Mouse (Mus musculus): ENCODE measurements around the gene Nfic. TPM values are rescaled to one million over a fixed set of nuclear protein-coding genes. Genes with fewer than 3 reads are reported as not detected.
A peak's percentile ranks its signal among the peaks of the same experiment; 100 is the strongest.

Nfic gene
- polyA plus RNA-seq, 1 experiment from 2014 or later, result 24.5 TPM

GRCm38 (mm10) chr10:81413310-81414261 lies 41.8 kb downstream of the Nfic start:
- Histone ChIP-seq H3K9ac (ENCODE audit: low read depth, low read length) (peak overlapping the region; percentile 31), H3K9me3 (ENCODE audit: control insufficient read depth, low read length) (no peaks in the 10 kb centered on the region), H3K4me3 (ENCODE audit: low read length) (no peak overlapping the region), H3K27ac (ENCODE audit: low read depth, low read length) (peak overlapping the region; percentile 23; the same call in 1 of the 2 replicates), H3K36me3 (ENCODE audit: control insufficient read depth, insufficient read depth, low read length) (no peaks in the 10 kb centered on the region), H3K4me2 (ENCODE audit: low read length) (peak overlapping the region; percentile 34), H3K27me3 (replicated peaks; ENCODE audit: control insufficient read depth, insufficient read depth, low read length) (peaks cover 3% of the 10 kb centered on the region; the same call in 1 of the 2 replicates), H3K4me1 (ENCODE audit: control insufficient read depth, insufficient read depth, low read depth, low read length) (peaks cover 57% of the 10 kb centered on the region)
- no peak for ATAC-seq
- WGBS, result 30% methylated on average over 26 of the region's 26 CpGs

DNA sequence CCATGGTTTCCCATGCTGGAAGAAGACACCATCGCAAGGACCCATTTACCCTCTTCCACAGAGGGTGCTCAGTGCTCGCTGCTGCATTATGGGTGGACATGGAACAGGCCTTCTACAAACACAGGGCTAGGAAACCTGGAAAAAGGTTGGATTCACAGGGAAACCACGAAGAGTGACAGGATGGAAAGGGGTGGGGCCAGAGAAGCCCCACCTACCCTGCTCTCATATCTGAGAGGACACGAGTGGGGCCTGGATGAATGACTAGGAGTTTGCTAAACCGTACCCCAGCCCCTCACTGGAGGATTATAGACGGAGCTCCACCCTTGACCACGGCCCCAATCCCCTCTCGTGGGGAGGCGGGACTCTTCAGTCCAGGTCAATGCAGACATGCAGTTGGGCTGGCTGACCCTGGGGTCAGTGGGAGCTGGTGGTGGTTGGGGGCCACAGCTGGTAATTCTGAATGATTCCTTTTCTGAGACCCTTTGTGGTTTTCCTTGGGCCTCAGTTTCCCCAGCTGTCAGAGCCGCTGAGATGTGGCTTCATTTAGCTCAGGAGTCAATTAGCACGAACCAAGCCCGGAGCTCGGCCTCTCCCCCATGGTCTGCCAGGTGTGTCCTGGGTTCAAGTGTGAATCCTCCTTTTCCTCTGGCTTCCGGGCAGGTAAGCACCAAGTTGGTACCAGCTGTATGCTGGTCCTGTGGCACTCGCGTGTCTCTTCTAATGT lies 42.7 kb downstream of the Nfic start:
- no peak for ATAC-seq
- Histone ChIP-seq H3K4me1 (ENCODE audit: control insufficient read depth, insufficient read depth, low read depth, low read length) (peaks cover 55% of the 10 kb centered on the region), H3K27ac (ENCODE audit: low read depth, low read length) (peak overlapping the region; percentile 81; the same call in 1 of the 2 replicates), H3K36me3 (ENCODE audit: control insufficient read depth, insufficient read depth, low read length) (no peaks in the 10 kb centered on the region; the same call in 1 of the 2 replicates), H3K9ac (ENCODE audit: low read depth, low read length) (no peak overlapping the region), H3K27me3 (replicated peaks; ENCODE audit: control insufficient read depth, insufficient read depth, low read length) (peaks cover 3% of the 10 kb centered on the region; the same call in 1 of the 2 replicates), H3K4me3 (ENCODE audit: low read length) (no peak overlapping the region), H3K4me2 (ENCODE audit: low read length) (no peak overlapping the region), H3K9me3 (ENCODE audit: control insufficient read depth, low read length) (no peaks in the 10 kb centered on the region)
- WGBS, result 74% methylated on average over 16 of the region's 16 CpGs

- peaks cover 4% of the 10 kb centered on the region for H3K36me3 ChIP-seq (ENCODE audit: control insufficient read depth, insufficient read depth, low read length)
- H3K9ac ChIP-seq (ENCODE audit: low read depth, low read length), result peak overlapping the region; percentile 43; the same call in 1 of the 2 replicates
- peak; percentile 18; the same call in 1 of the 2 replicates for ATAC-seq
- peaks cover 3% of the 10 kb centered on the region; the same call in 1 of the 2 replicates for H3K27me3 ChIP-seq (replicated peaks; ENCODE audit: control insufficient read depth, insufficient read depth, low read length)
- no peaks in the 10 kb centered on the region for H3K9me3 ChIP-seq (ENCODE audit: control insufficient read depth, low read length)
- peaks cover 54% of the 10 kb centered on the region for H3K4me1 ChIP-seq (ENCODE audit: control insufficient read depth, insufficient read depth, low read depth, low read length)
- H3K4me3 ChIP-seq (ENCODE audit: low read length), result no peak overlapping the region
- 37% methylated on average over 18 of the region's 18 CpGs for WGBS
- H3K4me2 ChIP-seq (ENCODE audit: low read length), result peak overlapping the region; percentile 15; the same call in 1 of the 2 replicates
- H3K27ac ChIP-seq (ENCODE audit: low read depth, low read length), result peak overlapping the region; percentile 81
Observed at GRCm38 (mm10) chr10:81411471-81412400, 43.7 kb downstream of the Nfic start.

- Histone ChIP-seq H3K9me3 (ENCODE audit: control insufficient read depth, low read length) (no peaks in the 10 kb centered on the region), H3K4me1 (ENCODE audit: control insufficient read depth, insufficient read depth, low read depth, low read length) (peaks cover 52% of the 10 kb centered on the region), H3K27me3 (replicated peaks; ENCODE audit: control insufficient read depth, insufficient read depth, low read length) (peaks cover 3% of the 10 kb centered on the region; the same call in 1 of the 2 replicates), H3K4me3 (ENCODE audit: low read length) (no peak overlapping the region), H3K4me2 (ENCODE audit: low read length) (no peak overlapping the region), H3K27ac (ENCODE audit: low read depth, low read length) (peak overlapping the region; percentile 81), H3K36me3 (ENCODE audit: control insufficient read depth, insufficient read depth, low read length) (peaks cover 12% of the 10 kb centered on the region), H3K9ac (ENCODE audit: low read depth, low read length) (no peak overlapping the region)
- WGBS, result 62% methylated on average over 9 of the region's 9 CpGs
- ATAC-seq, result no peak
Observed at GRCm38 (mm10) chr10:81410981-81411380, 44.5 kb downstream of the Nfic start.

DNA sequence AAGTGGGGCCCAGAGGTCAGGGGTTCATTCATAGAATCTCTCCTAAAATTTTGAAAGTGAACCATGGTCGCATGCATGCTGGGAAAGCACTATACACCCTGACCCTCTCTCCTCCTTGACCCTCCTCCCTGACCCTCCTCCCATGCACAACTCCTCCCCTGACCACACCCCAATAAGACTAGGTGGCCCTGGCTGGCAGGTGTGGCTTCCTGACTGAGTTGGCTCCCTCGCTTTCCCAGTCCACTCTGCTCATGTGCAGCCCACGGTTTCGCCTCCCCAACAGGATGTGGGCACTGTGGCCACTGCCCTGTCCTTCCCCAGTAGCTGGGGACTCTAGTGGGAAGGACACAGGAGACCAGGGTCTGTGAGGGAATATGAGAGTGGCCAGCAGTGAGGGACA lies 45.1 kb downstream of the Nfic start:
- H3K4me1 ChIP-seq (ENCODE audit: control insufficient read depth, insufficient read depth, low read depth, low read length), result peaks cover 49% of the 10 kb centered on the region
- no peak for ATAC-seq
- H3K36me3 ChIP-seq (ENCODE audit: control insufficient read depth, insufficient read depth, low read length), result peaks cover 14% of the 10 kb centered on the region
- H3K4me3 ChIP-seq (ENCODE audit: low read length), result no peak overlapping the region
- no peak overlapping the region for H3K9ac ChIP-seq (ENCODE audit: low read depth, low read length)
- H3K4me2 ChIP-seq (ENCODE audit: low read length), result no peak overlapping the region
- no peaks in the 10 kb centered on the region for H3K9me3 ChIP-seq (ENCODE audit: control insufficient read depth, low read length)
- H3K27me3 ChIP-seq (replicated peaks; ENCODE audit: control insufficient read depth, insufficient read depth, low read length), result peaks cover 3% of the 10 kb centered on the region; the same call in 1 of the 2 replicates
- 70% methylated on average over 4 of the region's 4 CpGs for WGBS
- 0 out of 2 replicates have a peak overlapping the region, but pooled peaks have one; percentile 81 for H3K27ac ChIP-seq (ENCODE audit: low read depth, low read length)

- Histone ChIP-seq H3K4me3 (ENCODE audit: low read length) (no peak overlapping the region), H3K9ac (ENCODE audit: low read depth, low read length) (no peak overlapping the region), H3K4me2 (ENCODE audit: low read length) (no peak overlapping the region), H3K4me1 (ENCODE audit: control insufficient read depth, insufficient read depth, low read depth, low read length) (peaks cover 41% of the 10 kb centered on the region), H3K27me3 (replicated peaks; ENCODE audit: control insufficient read depth, insufficient read depth, low read length) (peaks cover 3% of the 10 kb centered on the region; the same call in 1 of the 2 replicates), H3K36me3 (ENCODE audit: control insufficient read depth, insufficient read depth, low read length) (peaks cover 18% of the 10 kb centered on the region), H3K27ac (ENCODE audit: low read depth, low read length) (peak overlapping the region; percentile 29), H3K9me3 (ENCODE audit: control insufficient read depth, low read length) (no peaks in the 10 kb centered on the region)
- 11% methylated on average over 8 of the region's 8 CpGs for WGBS
- ATAC-seq, result no peak
Observed at GRCm38 (mm10) chr10:81409330-81409729, 46.1 kb downstream of the Nfic start.

- H3K4me3 ChIP-seq (ENCODE audit: low read length), result no peak overlapping the region
- peaks cover 21% of the 10 kb centered on the region for H3K36me3 ChIP-seq (ENCODE audit: control insufficient read depth, insufficient read depth, low read length)
- peak overlapping the region; percentile 29 for H3K27ac ChIP-seq (ENCODE audit: low read depth, low read length)
- ATAC-seq, result no peak
- WGBS, result 19% methylated on average over 9 of the region's 9 CpGs
- H3K4me2 ChIP-seq (ENCODE audit: low read length), result no peak overlapping the region
- H3K4me1 ChIP-seq (ENCODE audit: control insufficient read depth, insufficient read depth, low read depth, low read length), result peaks cover 37% of the 10 kb centered on the region
- H3K9ac ChIP-seq (ENCODE audit: low read depth, low read length), result no peak overlapping the region
- H3K27me3 ChIP-seq (replicated peaks; ENCODE audit: control insufficient read depth, insufficient read depth, low read length), result peaks cover 3% of the 10 kb centered on the region; the same call in 1 of the 2 replicates
- no peaks in the 10 kb centered on the region for H3K9me3 ChIP-seq (ENCODE audit: control insufficient read depth, low read length)
Observed at GRCm38 (mm10) chr10:81408871-81409291, 46.6 kb downstream of the Nfic start.

DNA sequence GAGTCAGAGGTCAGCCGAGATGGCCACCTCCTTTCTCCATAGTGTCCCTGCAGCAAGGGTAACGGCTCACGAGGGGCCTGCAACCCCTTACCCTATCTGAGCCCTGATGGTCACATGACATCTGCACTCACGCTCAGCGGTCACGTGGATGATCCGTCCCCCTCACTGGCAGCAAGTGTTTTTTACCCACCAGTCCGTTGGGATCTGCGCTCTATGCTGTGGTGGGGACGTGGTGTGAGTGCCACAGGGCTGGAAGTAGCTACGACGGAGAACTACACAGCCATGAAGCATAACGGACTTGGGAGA lies 47.1 kb downstream of the Nfic start:
- H3K36me3 ChIP-seq (ENCODE audit: control insufficient read depth, insufficient read depth, low read length), result peaks cover 21% of the 10 kb centered on the region
- H3K9ac ChIP-seq (ENCODE audit: low read depth, low read length), result no peak overlapping the region
- 50% methylated on average over 13 of the region's 13 CpGs for WGBS
- no peaks in the 10 kb centered on the region for H3K9me3 ChIP-seq (ENCODE audit: control insufficient read depth, low read length)
- H3K27me3 ChIP-seq (replicated peaks; ENCODE audit: control insufficient read depth, insufficient read depth, low read length), result peaks cover 3% of the 10 kb centered on the region; the same call in 1 of the 2 replicates
- no peak overlapping the region for H3K4me3 ChIP-seq (ENCODE audit: low read length)
- no peak for ATAC-seq
- no peak overlapping the region for H3K4me2 ChIP-seq (ENCODE audit: low read length)
- H3K4me1 ChIP-seq (ENCODE audit: control insufficient read depth, insufficient read depth, low read depth, low read length), result peaks cover 36% of the 10 kb centered on the region
- no peak overlapping the region for H3K27ac ChIP-seq (ENCODE audit: low read depth, low read length)
